Mouse (Mus musculus) left cerebral cortex, adult 9 months (tissue): ENCODE measurements at regions not wholly inside any gene's neighbourhood (a gene's known extent, or its start where the extent isn't known, plus 50 kb on each side); places are given as distances from the start of the nearest gene placed in this dataset.
"Not testable (repeated sequence)": the region's sequence is repeated elsewhere in the genome, so short reads cannot be mapped to it uniquely, and the experiment has no call there.

Experiments used
- DNase-seq, 2 experiments: peaks; one replicate each; pipeline ENCODE4 v3.0.0; 2022; ENCODE audit warnings: low spot score in 2 of 2

DNA sequence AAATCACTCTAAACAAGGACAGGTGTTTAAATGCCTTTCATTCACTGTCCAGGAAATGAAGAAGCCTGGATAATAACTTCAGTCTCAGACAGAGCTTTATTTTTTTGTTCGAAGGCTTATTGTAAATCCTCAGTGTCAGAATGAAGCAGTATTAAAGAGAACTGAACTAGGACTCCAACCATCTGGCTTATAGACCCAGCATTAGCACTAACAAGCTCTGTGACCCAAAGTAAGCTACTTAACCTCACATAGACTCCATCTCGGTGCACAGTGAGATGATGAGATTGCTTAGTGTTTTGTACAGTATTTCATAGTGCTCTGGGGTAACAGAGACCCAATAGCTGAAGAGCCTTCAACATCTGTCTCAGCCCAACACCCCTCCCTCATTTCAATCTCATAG lies 738.2 kb upstream of the Map3k7 start:
- no peak for DNase-seq

GRCm38 (mm10) chr4:31268825-31269495 lies 694.9 kb upstream of the Map3k7 start:
- no peak for DNase-seq

DNA sequence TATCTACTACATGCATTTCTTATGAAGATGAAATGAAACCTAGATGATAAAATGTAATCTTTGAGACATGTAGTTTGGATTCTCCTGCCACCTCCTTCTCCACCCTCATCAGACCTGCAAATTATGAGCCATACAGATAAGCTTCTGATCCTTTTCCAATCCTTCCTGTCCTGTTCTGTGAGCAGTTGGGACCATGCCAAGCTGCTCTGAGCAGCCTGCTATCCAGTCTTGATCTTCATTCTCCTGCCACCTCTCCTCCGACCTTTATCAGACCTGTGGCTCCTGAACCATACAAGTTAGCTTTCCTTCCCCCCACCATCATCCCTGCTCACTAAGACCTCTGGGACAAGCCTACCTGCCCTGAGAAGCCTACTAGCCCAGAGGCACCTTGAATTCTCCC lies 689.8 kb upstream of the Map3k7 start:
- no peak for DNase-seq

- no peak for DNase-seq
Observed at GRCm38 (mm10) chr4:31290301-31290975, 673.5 kb upstream of the Map3k7 start.

- DNase-seq, result no peak
Observed at GRCm38 (mm10) chr4:31293752-31294151, 670.1 kb upstream of the Map3k7 start.

- no peak for DNase-seq
Observed at GRCm38 (mm10) chr4:31297848-31298247, 666.0 kb upstream of the Map3k7 start.

DNA sequence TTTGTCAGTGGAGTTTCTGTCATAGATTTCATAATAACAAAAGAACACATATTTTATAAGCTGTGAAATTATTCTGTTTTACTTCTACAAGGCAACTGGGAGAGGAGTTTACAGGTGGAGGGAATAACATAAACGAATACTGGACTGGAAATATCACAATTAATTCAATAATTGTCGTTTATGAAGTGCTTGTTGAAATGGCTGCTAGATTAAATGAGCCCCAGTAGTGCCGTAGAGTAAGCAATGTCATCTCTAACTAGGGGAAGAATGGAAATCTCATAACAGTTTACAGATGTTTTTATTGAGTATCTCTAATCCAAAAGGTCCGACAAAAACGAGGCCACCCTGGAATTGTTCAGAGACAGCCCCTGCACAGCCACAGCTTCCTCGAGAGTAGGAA lies 644.6 kb upstream of the Map3k7 start:
- no peak for DNase-seq

- no peak for DNase-seq
Observed at GRCm38 (mm10) chr4:31320734-31321507, 643.0 kb upstream of the Map3k7 start.

DNA sequence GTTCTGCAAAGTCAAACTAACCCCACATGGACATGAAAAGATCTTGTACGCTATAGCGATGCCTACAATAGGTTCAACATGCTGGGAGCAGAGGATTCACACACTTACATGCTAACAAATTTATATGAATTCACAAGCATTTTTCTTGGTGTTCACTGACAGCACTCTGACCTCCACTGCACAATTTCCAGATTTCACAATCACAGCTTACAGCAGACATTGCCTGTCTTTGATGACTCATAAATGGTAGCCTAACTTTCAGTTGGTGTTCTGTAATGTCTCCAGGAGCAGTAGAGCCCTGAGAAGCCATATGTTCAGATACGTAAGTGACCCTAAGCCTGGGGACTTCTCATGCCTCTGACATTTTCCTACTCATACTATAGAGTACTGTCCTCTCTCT lies 640.1 kb upstream of the Map3k7 start:
- DNase-seq, result no peak

- DNase-seq, result no peak
Observed at GRCm38 (mm10) chr4:31328798-31329197, 635.1 kb upstream of the Map3k7 start.

- DNase-seq, result no peak
Observed at GRCm38 (mm10) chr4:31331053-31331452, 632.8 kb upstream of the Map3k7 start.

DNA sequence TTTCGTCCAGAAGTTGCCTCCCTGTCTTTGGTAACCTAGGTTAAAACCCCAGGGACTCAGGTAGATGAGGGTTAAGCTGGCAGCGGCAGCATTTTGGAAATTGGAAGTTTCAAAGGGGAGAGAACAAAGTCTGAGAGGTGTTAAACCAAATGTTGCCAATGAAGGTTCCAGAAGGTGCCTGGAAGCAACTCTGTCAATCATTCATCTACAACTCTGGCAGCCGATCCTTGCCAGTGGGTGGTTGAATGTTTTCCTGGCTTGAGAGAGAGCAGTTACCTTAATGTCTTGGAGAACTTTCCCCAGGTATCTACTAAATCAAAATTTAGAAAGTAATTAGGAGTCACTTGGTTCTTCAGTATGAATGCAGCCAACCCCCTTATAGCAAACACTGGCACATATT lies 628.2 kb upstream of the Map3k7 start:
- no peak for DNase-seq

- DNase-seq, result no peak
Observed at GRCm38 (mm10) chr4:31337980-31338379, 625.9 kb upstream of the Map3k7 start.

- no peak for DNase-seq
Observed at GRCm38 (mm10) chr4:31343312-31344248, 620.3 kb upstream of the Map3k7 start.

DNA sequence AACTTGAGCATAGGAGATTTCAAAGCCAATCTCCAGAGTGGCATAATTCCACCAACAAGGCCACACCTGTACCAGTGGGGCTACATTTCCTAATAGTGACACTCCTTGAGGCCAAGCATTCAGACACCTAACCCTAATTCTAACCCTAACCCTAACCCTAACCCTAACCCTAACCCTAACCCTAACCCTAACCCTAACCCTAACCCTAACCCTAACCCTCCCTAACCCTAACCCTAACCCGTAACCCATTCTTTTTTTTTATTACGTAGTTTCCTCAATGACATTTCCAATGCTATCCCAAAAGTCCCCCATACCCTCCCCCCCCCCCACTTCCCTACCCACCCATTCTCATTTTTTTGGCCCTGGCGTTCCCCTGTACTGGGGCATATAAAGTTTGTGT lies 609.9 kb upstream of the Map3k7 start:
- DNase-seq, result not testable (repeated sequence)

DNA sequence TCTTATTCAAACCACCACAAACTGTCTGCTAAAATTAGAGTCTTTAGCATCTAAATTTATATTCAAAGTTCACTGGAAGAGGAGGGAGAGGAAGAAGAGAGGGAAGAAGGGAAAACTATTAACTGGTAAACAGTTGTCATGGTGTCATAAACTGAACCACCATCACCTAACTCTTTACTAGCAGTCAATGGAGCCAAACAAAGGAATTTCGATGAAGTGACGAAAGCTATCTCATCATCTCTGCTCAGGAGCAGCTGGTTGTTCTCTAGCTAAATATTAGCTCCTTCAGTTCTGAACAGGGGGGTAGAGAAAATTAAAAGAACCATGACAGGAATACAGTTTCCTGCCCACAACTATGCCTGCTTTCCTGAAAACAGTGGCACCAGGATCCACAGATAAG lies 608.9 kb upstream of the Map3k7 start:
- no peak for DNase-seq

- no peak for DNase-seq
Observed at GRCm38 (mm10) chr4:31366172-31366571, 597.7 kb upstream of the Map3k7 start.

- DNase-seq, result no peak
Observed at GRCm38 (mm10) chr4:31367031-31367430, 596.9 kb upstream of the Map3k7 start.

DNA sequence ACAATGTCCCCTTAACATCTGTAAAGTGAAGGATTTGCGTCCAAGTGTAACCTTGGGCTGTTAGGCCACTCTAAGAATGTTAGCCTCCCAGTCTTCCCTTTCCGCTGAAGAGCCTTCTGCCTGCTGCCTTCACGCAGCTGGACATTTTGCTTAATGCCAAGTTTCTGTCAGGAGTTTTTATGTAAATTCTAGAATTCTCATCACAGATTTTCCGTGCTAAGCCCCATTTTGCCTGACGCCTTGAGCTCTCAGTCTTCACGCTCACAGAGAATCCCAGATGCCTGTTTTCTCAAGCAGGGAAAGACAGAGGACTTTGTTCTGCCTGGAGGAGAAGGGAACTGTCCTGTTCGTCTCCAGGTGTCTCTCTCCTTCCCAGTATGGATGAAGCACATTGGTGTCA lies 593.8 kb upstream of the Map3k7 start:
- DNase-seq, result no peak

GRCm38 (mm10) chr4:31381069-31381969 lies 582.6 kb upstream of the Map3k7 start:
- no peak for DNase-seq
